Mouse (Mus musculus) bone marrow macrophage, adult 2 months (primary cell): ENCODE measurements around the gene Vwa3b.

ENCODE experiments used
- CTCF ChIP-seq: IDR thresholded peaks from 2 replicates; pipeline ENCODE4 v1.5.1; 2012; ENCODE audit warnings: low read depth, mild to moderate bottlenecking, low read length, moderate library complexity
- POLR2A ChIP-seq: IDR thresholded peaks from 2 replicates; pipeline ENCODE4 v1.6.1; 2012; ENCODE audit warnings: mild to moderate bottlenecking, low read depth, low read length, borderline replicate concordance

DNA sequence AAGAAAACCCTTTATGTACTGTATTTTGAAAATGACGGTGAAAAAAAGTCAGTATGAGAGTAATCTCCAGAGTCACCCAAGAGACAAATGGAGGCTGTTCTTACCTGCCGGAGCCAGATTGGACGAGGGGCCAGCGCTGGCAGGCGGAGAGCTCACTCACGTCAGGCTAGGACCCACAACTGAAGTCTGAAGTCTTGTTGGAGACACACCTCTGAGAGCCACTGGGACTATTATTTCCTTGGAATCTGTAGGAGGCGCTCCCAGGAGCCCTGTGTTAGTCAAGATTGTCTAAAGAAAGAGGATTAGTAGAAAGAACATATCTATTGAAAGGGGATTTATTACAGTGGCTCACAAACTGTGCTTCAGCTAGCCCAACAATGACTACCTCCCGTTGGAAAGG lies 16.4 kb downstream of the Vwa3b start:
- TF ChIP-seq CTCF (no peak), POLR2A (no peak)
